Mouse (Mus musculus) G1E-ER4 (cell line): Measurements from ENCODE around the gene Tbx19. TPM values are rescaled to one million over a fixed set of nuclear protein-coding genes. Genes with fewer than 3 reads are reported as not detected.

ENCODE experiments used
- GATA1 ChIP-seq: IDR thresholded peaks from one replicate; pipeline ENCODE4 v1.8.0; 2012; ENCODE audit warnings: low read length, inconsistent platforms
- polyA plus RNA-seq: library from polyadenylated mRNA; stranded (reverse); fragments of >175 nt; gene quantifications from 2 replicates; pipeline ENCODE4 v1.2.3, GENCODE M21; 2012

Gene Tbx19
- polyA plus RNA-seq: not detected in 2 replicates

- TF ChIP-seq GATA1: no peak
Observed at GRCm38 (mm10) chr1:165160723-165161405, at the start of gene Tbx19. Gene Tbx19, minus strand, starts transcription at chr1:165160773.

- no peak for TF ChIP-seq GATA1
Observed at GRCm38 (mm10) chr1:165205591-165205990, 45.0 kb upstream of the Tbx19 start.

- TF ChIP-seq GATA1: no peak
Observed at GRCm38 (mm10) chr1:165203488-165204035, 43.0 kb upstream of the Tbx19 start.

GRCm38 (mm10) chr1:165201445-165202012 is 41.0 kb upstream of the Tbx19 start:
- TF ChIP-seq GATA1: no peak

GRCm38 (mm10) chr1:165200748-165201147 is 40.2 kb upstream of the Tbx19 start:
- TF ChIP-seq GATA1: no peak

GRCm38 (mm10) chr1:165199639-165200038 is 39.1 kb upstream of the Tbx19 start:
- no peak for TF ChIP-seq GATA1

- no peak for TF ChIP-seq GATA1
Observed at GRCm38 (mm10) chr1:165198951-165199350, 38.4 kb upstream of the Tbx19 start.

- TF ChIP-seq GATA1: no peak
Observed at GRCm38 (mm10) chr1:165197875-165198274, 37.3 kb upstream of the Tbx19 start.

- TF ChIP-seq GATA1: no peak
Observed at GRCm38 (mm10) chr1:165195396-165195960, 34.9 kb upstream of the Tbx19 start.

- no peak for TF ChIP-seq GATA1
Observed at GRCm38 (mm10) chr1:165194662-165195013, 34.1 kb upstream of the Tbx19 start.

GRCm38 (mm10) chr1:165193880-165194661 is 33.5 kb upstream of the Tbx19 start, which contains the start of gene Sft2d2:
Gene Sft2d2, minus strand, starts transcription at chr1:165194438.
- TF ChIP-seq GATA1: no peak

GRCm38 (mm10) chr1:165193426-165193825 is 32.9 kb upstream of the Tbx19 start:
- no peak for TF ChIP-seq GATA1

- no peak for TF ChIP-seq GATA1
Observed at GRCm38 (mm10) chr1:165192714-165193264, 32.2 kb upstream of the Tbx19 start.

- TF ChIP-seq GATA1: no peak
Observed at GRCm38 (mm10) chr1:165192102-165192501, 31.5 kb upstream of the Tbx19 start.

GRCm38 (mm10) chr1:165191611-165192010 is 31.0 kb upstream of the Tbx19 start:
- no peak for TF ChIP-seq GATA1
